20 mouse cellular contexts compared by ENCODE assay signal in the genomic region with DNA sequence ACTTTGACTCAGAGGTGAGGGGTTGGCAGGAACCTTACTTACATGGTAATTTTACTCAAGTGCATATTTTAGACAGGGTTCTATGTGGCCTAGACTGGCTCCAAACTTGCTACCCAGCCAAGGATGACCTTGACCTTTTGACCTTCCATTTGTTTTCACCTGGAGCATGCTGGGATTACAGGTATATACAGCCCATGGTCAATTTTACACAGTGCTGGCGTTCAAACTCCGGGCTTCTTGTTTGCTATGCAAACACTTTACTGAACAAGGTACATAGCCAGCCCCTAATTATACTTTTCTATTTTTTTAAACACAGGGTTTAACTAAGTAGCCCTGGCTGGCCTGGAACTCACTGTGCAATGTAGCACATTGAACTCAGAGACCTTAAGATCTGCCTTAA. TPM values are rescaled to one million over a fixed set of nuclear protein-coding genes. Genes with fewer than 3 reads are reported as not detected.
DNase-seq lines count a peak whose midpoint lies in the region; ATAC-seq and TF ChIP-seq lines count a peak whose summit lies in the region.
"Had no signal": no experiment of that assay in that cellular context is flagged by ENCODE, and none has a peak within 500 bp of the region (broad histone marks: within the 10 kb centered on the region; RNA-seq: fewer than 3 reads in every experiment).

No protein-coding gene starts in this region.

- 0 out of 2 replicates have a peak overlapping the region, but pooled peaks have one; percentile 22 for H3K27ac ChIP-seq in forebrain, postnatal 0 days (ENCODE audit: low read depth, low read length)
- H3K27ac ChIP-seq in forebrain, embryonic 16.5 days (ENCODE audit: low read length), result no peak overlapping the region
- H3K27ac ChIP-seq in lung, postnatal 0 days (ENCODE audit: low read length), result no peak overlapping the region
- H3K27ac ChIP-seq in liver, embryonic 14.5 days, result no peak overlapping the region
- H3K27ac ChIP-seq in embryonic facial prominence, embryonic 10.5 days (replicated peaks), result no peak overlapping the region
- H3K27ac ChIP-seq: forebrain, embryonic 15.5 days; heart, adult 2 months; hindbrain, embryonic 12.5 days; limb, embryonic 15.5 days had no signal

- H3K4me2 ChIP-seq in forebrain, postnatal 0 days (ENCODE audit: low read depth), result no peak overlapping the region
- H3K4me2 ChIP-seq in forebrain, embryonic 16.5 days (ENCODE audit: low read length), result no peak overlapping the region
- H3K4me2 ChIP-seq in lung, postnatal 0 days (replicated peaks; ENCODE audit: low read depth, low read length), result no peak overlapping the region
- no peak overlapping the region for H3K4me2 ChIP-seq in liver, embryonic 14.5 days (ENCODE audit: low read depth)
- H3K4me2 ChIP-seq: forebrain, embryonic 15.5 days; hindbrain, embryonic 12.5 days; limb, embryonic 15.5 days had no signal

- TF ChIP-seq EP300 in lung, postnatal 0 days (IDR thresholded peaks at IDR 0.05), result no peak
- TF ChIP-seq EP300 in liver, embryonic 14.5 days (IDR thresholded peaks at IDR 0.05; ENCODE audit: low read depth), result no peak

- 94% methylated on average over 2 of the region's 2 CpGs for WGBS in forebrain, postnatal 0 days
- WGBS in forebrain, embryonic 16.5 days, result 99% methylated on average over 2 of the region's 2 CpGs
- WGBS in lung, postnatal 0 days, result 55% methylated on average over 2 of the region's 2 CpGs
- WGBS in liver, embryonic 14.5 days (ENCODE audit: insufficient replicate concordance), result 75% methylated on average over 2 of the region's 2 CpGs
- 92% methylated on average over 2 of the region's 2 CpGs for WGBS in embryonic facial prominence, embryonic 10.5 days

- DNase-seq in forebrain, postnatal 0 days, result no peak
- no peak for DNase-seq in lung, postnatal 0 days (ENCODE audit: low spot score)
- DNase-seq in lung, adult 18-20 months, result no peak
- DNase-seq in liver, embryonic 14.5 days (ENCODE audit: low read depth in 3 of 3, low spot score in 3 of 3), result peak; percentile 7 to 35 (median 20)
- DNase-seq in embryonic facial prominence, embryonic 10.5 days (ENCODE audit: low spot score), result no peak
- DNase-seq in adrenal gland, adult 2 months, result no peak
- DNase-seq: adrenal gland, postnatal 10 days; cerebellum, adult 11 months; cerebellum, postnatal 14 days; heart, adult 2 months; layer of hippocampus, adult 9-11 months had no signal

- ATAC-seq in forebrain, postnatal 0 days, result no peak
- no peak for ATAC-seq in forebrain, embryonic 16.5 days
- ATAC-seq in lung, postnatal 0 days, result peak; percentile 49; the same call in 1 of the 2 replicates
- peak; percentile 62; the same call in 1 of the 2 replicates for ATAC-seq in liver, embryonic 14.5 days (ENCODE audit: insufficient read depth)
- no peak for ATAC-seq in erythroblast, adult 5-6 weeks (replicated peaks; ENCODE audit: low FRiP score, poor library complexity, severe bottlenecking)
- ATAC-seq: CD4-positive, CD25-positive, alpha-beta regulatory T cell, adult 4 months; forebrain, embryonic 15.5 days; inflammation-experienced regulatory T-cells, adult 6 months had no signal

- no peaks in the 10 kb centered on the region for H3K27me3 ChIP-seq in forebrain, postnatal 0 days (ENCODE audit: insufficient read depth, low read length)
- no peaks in the 10 kb centered on the region for H3K27me3 ChIP-seq in forebrain, embryonic 16.5 days (replicated peaks; ENCODE audit: control insufficient read depth, insufficient read depth, low read length)
- H3K27me3 ChIP-seq in lung, postnatal 0 days (replicated peaks; ENCODE audit: insufficient read depth, low read length), result no peaks in the 10 kb centered on the region
- H3K27me3 ChIP-seq in liver, embryonic 14.5 days (ENCODE audit: control insufficient read depth, insufficient read depth, low read length), result no peaks in the 10 kb centered on the region
- H3K27me3 ChIP-seq in embryonic facial prominence, embryonic 10.5 days (replicated peaks; ENCODE audit: low read depth, poor library complexity, severe bottlenecking), result no peaks in the 10 kb centered on the region
- H3K27me3 ChIP-seq: forebrain, embryonic 15.5 days; hindbrain, embryonic 12.5 days; limb, embryonic 15.5 days had no signal

- H3K4me1 ChIP-seq in forebrain, postnatal 0 days (ENCODE audit: insufficient read depth), result no peaks in the 10 kb centered on the region
- no peaks in the 10 kb centered on the region for H3K4me1 ChIP-seq in forebrain, embryonic 16.5 days (replicated peaks; ENCODE audit: control insufficient read depth, insufficient read depth, low read length)
- no peaks in the 10 kb centered on the region; the same call in 1 of the 2 replicates for H3K4me1 ChIP-seq in lung, postnatal 0 days (ENCODE audit: insufficient read depth, low read depth, low read length)
- no peaks in the 10 kb centered on the region for H3K4me1 ChIP-seq in liver, embryonic 14.5 days (replicated peaks; ENCODE audit: control insufficient read depth in 2 of 2, insufficient read depth in 2 of 2, low read length in 1 of 2)
- H3K4me1 ChIP-seq in embryonic facial prominence, embryonic 10.5 days, result no peaks in the 10 kb centered on the region
- H3K4me1 ChIP-seq: forebrain, embryonic 15.5 days; hindbrain, embryonic 12.5 days; limb, embryonic 15.5 days had no signal

- H3K9ac ChIP-seq in forebrain, postnatal 0 days, result no peak overlapping the region
- H3K9ac ChIP-seq in forebrain, embryonic 16.5 days (replicated peaks; ENCODE audit: low read depth, low read length), result no peak overlapping the region
- no peak overlapping the region for H3K9ac ChIP-seq in lung, postnatal 0 days (replicated peaks; ENCODE audit: low read depth)
- no peak overlapping the region for H3K9ac ChIP-seq in liver, embryonic 14.5 days (replicated peaks)
- H3K9ac ChIP-seq: forebrain, embryonic 15.5 days; hindbrain, embryonic 12.5 days; limb, embryonic 15.5 days had no signal

- no peak overlapping the region for H3K4me3 ChIP-seq in forebrain, postnatal 0 days (ENCODE audit: low read depth, low read length)
- H3K4me3 ChIP-seq in forebrain, embryonic 16.5 days (replicated peaks; ENCODE audit: low read length), result no peak overlapping the region
- no peak overlapping the region for H3K4me3 ChIP-seq in lung, postnatal 0 days (ENCODE audit: low read depth, low read length)
- no peak overlapping the region for H3K4me3 ChIP-seq in liver, embryonic 14.5 days (ENCODE audit: insufficient read depth in 1 of 2, low read depth in 2 of 2, low read length in 2 of 2)
- H3K4me3 ChIP-seq in embryonic facial prominence, embryonic 10.5 days, result no peak overlapping the region
- H3K4me3 ChIP-seq: forebrain, embryonic 15.5 days; heart, adult 2 months; hindbrain, embryonic 12.5 days; limb, embryonic 15.5 days had no signal

- no peak for TF ChIP-seq CTCF in forebrain, postnatal 0 days (IDR thresholded peaks at IDR 0.05; ENCODE audit: low read depth)
- TF ChIP-seq CTCF in lung, postnatal 0 days (IDR thresholded peaks at IDR 0.05), result no peak
- TF ChIP-seq CTCF in liver, embryonic 14.5 days (IDR thresholded peaks at IDR 0.05; ENCODE audit: low read depth), result no peak

- H3K36me3 ChIP-seq in forebrain, postnatal 0 days (ENCODE audit: insufficient read depth), result no peaks in the 10 kb centered on the region
- 0 out of 2 replicates have a peak, but pooled peaks cover 2% of the 10 kb centered on the region for H3K36me3 ChIP-seq in forebrain, embryonic 16.5 days (ENCODE audit: control insufficient read depth, insufficient read depth)
- H3K36me3 ChIP-seq in lung, postnatal 0 days (ENCODE audit: insufficient read depth, low read length), result no peaks in the 10 kb centered on the region
- no peaks in the 10 kb centered on the region for H3K36me3 ChIP-seq in liver, embryonic 14.5 days (replicated peaks; ENCODE audit: control insufficient read depth, insufficient read depth, low read depth)
- H3K36me3 ChIP-seq in embryonic facial prominence, embryonic 10.5 days (replicated peaks), result peaks cover 15% of the 10 kb centered on the region
- H3K36me3 ChIP-seq: forebrain, embryonic 15.5 days; hindbrain, embryonic 12.5 days had no signal

- H3K9me3 ChIP-seq in forebrain, postnatal 0 days (ENCODE audit: low read length), result no peaks in the 10 kb centered on the region
- H3K9me3 ChIP-seq in forebrain, embryonic 16.5 days (ENCODE audit: control insufficient read depth, low read length), result no peaks in the 10 kb centered on the region
- no peaks in the 10 kb centered on the region for H3K9me3 ChIP-seq in lung, postnatal 0 days (ENCODE audit: low read length)
- no peaks in the 10 kb centered on the region for H3K9me3 ChIP-seq in liver, embryonic 14.5 days (ENCODE audit: control insufficient read depth, low read length)
- H3K9me3 ChIP-seq in embryonic facial prominence, embryonic 10.5 days, result no peaks in the 10 kb centered on the region
- H3K9me3 ChIP-seq: forebrain, embryonic 15.5 days; hindbrain, embryonic 12.5 days; limb, embryonic 15.5 days had no signal

RNA-seq across cellular contexts. Expression of a gene that starts 42.1 kb away (rescaled TPM):
- 18.6 and 25.6 TPM in 2 replicates for total RNA-seq in forebrain, postnatal 0 days (2014; rRNA removed)
- 13.1 and 14.2 TPM in 2 replicates for polyA plus RNA-seq in forebrain, postnatal 0 days (2015; fragmentation: Nextera tagmentation; extraction: Ambion mirVana)
- polyA plus RNA-seq in forebrain, embryonic 16.5 days (2015; fragmentation: Nextera tagmentation; extraction: Ambion mirVana), result 9.6 and 11.9 TPM in 2 replicates
- polyA plus RNA-seq in lung, postnatal 0 days (2015; fragmentation: Nextera tagmentation; extraction: Ambion mirVana), result 0.21 and 0.24 TPM in 2 replicates
- polyA plus RNA-seq in liver, embryonic 14.5 days (2012; rRNA removed), result not detected in 2 replicates
- polyA plus RNA-seq in liver, embryonic 14.5 days (2014; fragmentation: Nextera tagmentation; extraction: Ambion mirVana), result 0.10 and 0.13 TPM in 2 replicates
- 0.67 and 0.84 TPM in 2 replicates for polyA plus RNA-seq in embryonic facial prominence, embryonic 10.5 days (2016; fragmentation: Nextera tagmentation; extraction: Ambion mirVana)
- not detected in 2 replicates for total RNA-seq in erythroblast, adult 5-6 weeks (2015; ENCODE audit: low replicate concordance)
- 0.34 TPM in 1 of 2 replicates, not detected in the other for total RNA-seq in erythroblast, adult 5-6 weeks (2017; ENCODE audit: low replicate concordance)
- not detected for total RNA-seq in adrenal gland, adult 2 months (2021)
- polyA plus RNA-seq in adrenal gland, adult 2 months (2012; rRNA removed), result not detected in 2 replicates
- total RNA-seq: adrenal gland, postnatal 10 days; gastrocnemius, adult 18-20 months; heart, adult 2 months; megakaryocyte progenitor cell, adult 5-6 weeks had no signal
- polyA plus RNA-seq: heart, adult 2 months had no signal

Comparison
In these comparisons a context has a peak if more than half of its experiments do, and no peak if none do; other contexts are left out.
1. ATAC-seq: peak in lung, postnatal 0 days (single experiment) and liver, embryonic 14.5 days (single experiment); none in forebrain, postnatal 0 days (single experiment), forebrain, embryonic 16.5 days (single experiment) and erythroblast, adult 5-6 weeks (single experiment).
2. DNase-seq: peak in liver, embryonic 14.5 days (3 of 3); none in forebrain, postnatal 0 days (single experiment), lung, postnatal 0 days (single experiment), lung, adult 18-20 months (0 of 2), embryonic facial prominence, embryonic 10.5 days (single experiment) and adrenal gland, adult 2 months (single experiment).